Mouse (Mus musculus): ENCODE results near the gene Olfr984. TPM values are rescaled to one million over a fixed set of nuclear protein-coding genes. Genes with fewer than 3 reads are reported as not detected.

The Olfr984 gene
- polyA plus RNA-seq (2012; rRNA removed), result not detected in 2 replicates

GRCm38 (mm10) chr9:40114106-40114505 is at the start of gene Olfr984:
Gene Olfr984, minus strand, starts transcription at chr9:40114206.
- no peak within 1 kb of the TSS for H3K27ac ChIP-seq (ENCODE audit: insufficient read depth, low read depth, low read length)
- no peaks in the 10 kb centered on the region for H3K27me3 ChIP-seq (ENCODE audit: control insufficient read depth, insufficient read depth, low read length)
- no peak for TF ChIP-seq POLR2A (IDR thresholded peaks at IDR 0.05; ENCODE audit: low read depth, low read length)
- 82% methylated on average over 2 of the region's 2 CpGs for WGBS
- H3K4me1 ChIP-seq (ENCODE audit: control insufficient read depth, insufficient read depth, insufficient read length, low read length), result no peaks in the 10 kb centered on the region
- H3K36me3 ChIP-seq (ENCODE audit: control insufficient read depth, insufficient read depth, low read length), result no peaks in the 10 kb centered on the region
- no peak within 1 kb of the TSS for H3K4me3 ChIP-seq (ENCODE audit: low read depth, low read length)

- no peak for TF ChIP-seq CTCF (IDR thresholded peaks at IDR 0.05; ENCODE audit: extremely low read depth, insufficient read length, insufficient replicate concordance, low read depth, low read length)
- no peak for TF ChIP-seq POLR2A (IDR thresholded peaks at IDR 0.05; ENCODE audit: low read depth, low read length)
- no peaks in the 10 kb centered on the region for H3K4me1 ChIP-seq (ENCODE audit: control insufficient read depth, insufficient read depth, insufficient read length, low read length)
- no peak overlapping the region for H3K4me3 ChIP-seq (ENCODE audit: low read depth, low read length)
- no peaks in the 10 kb centered on the region for H3K36me3 ChIP-seq (ENCODE audit: control insufficient read depth, insufficient read depth, low read length)
- H3K27ac ChIP-seq (ENCODE audit: insufficient read depth, low read depth, low read length), result no peak overlapping the region
- H3K27me3 ChIP-seq (ENCODE audit: control insufficient read depth, insufficient read depth, low read length), result no peaks in the 10 kb centered on the region
- WGBS, result 73% methylated on average over 4 of the region's 4 CpGs
These were observed 41.2 kb upstream of the Olfr984 start for GRCm38 (mm10) chr9:40155118-40155644.

- WGBS, result 60% methylated on average over 1 of the region's 1 CpGs
- no peak for TF ChIP-seq CTCF (IDR thresholded peaks at IDR 0.05; ENCODE audit: extremely low read depth, insufficient read length, insufficient replicate concordance, low read depth, low read length)
- TF ChIP-seq POLR2A (IDR thresholded peaks at IDR 0.05; ENCODE audit: low read depth, low read length), result no peak
- H3K4me1 ChIP-seq (ENCODE audit: control insufficient read depth, insufficient read depth, insufficient read length, low read length), result no peaks in the 10 kb centered on the region
- H3K36me3 ChIP-seq (ENCODE audit: control insufficient read depth, insufficient read depth, low read length), result no peaks in the 10 kb centered on the region
- no peaks in the 10 kb centered on the region for H3K27me3 ChIP-seq (ENCODE audit: control insufficient read depth, insufficient read depth, low read length)
- no peak overlapping the region for H3K27ac ChIP-seq (ENCODE audit: insufficient read depth, low read depth, low read length)
- no peak overlapping the region for H3K4me3 ChIP-seq (ENCODE audit: low read depth, low read length)
These were observed 27.5 kb upstream of the Olfr984 start for GRCm38 (mm10) chr9:40141544-40141943.

GRCm38 (mm10) chr9:40139484-40139883 is 25.5 kb upstream of the Olfr984 start:
- 33% methylated on average over 4 of the region's 4 CpGs for WGBS
- Histone ChIP-seq H3K36me3 (ENCODE audit: control insufficient read depth, insufficient read depth, low read length) (no peaks in the 10 kb centered on the region), H3K4me3 (ENCODE audit: low read depth, low read length) (no peak overlapping the region), H3K27me3 (ENCODE audit: control insufficient read depth, insufficient read depth, low read length) (no peaks in the 10 kb centered on the region), H3K4me1 (ENCODE audit: control insufficient read depth, insufficient read depth, insufficient read length, low read length) (no peaks in the 10 kb centered on the region), H3K27ac (ENCODE audit: insufficient read depth, low read depth, low read length) (no peak overlapping the region)
- TF ChIP-seq CTCF (IDR thresholded peaks at IDR 0.05; ENCODE audit: extremely low read depth, insufficient read length, insufficient replicate concordance, low read depth, low read length), result no peak
- TF ChIP-seq POLR2A (IDR thresholded peaks at IDR 0.05; ENCODE audit: low read depth, low read length), result no peak

- Histone ChIP-seq H3K4me3 (ENCODE audit: low read depth, low read length) (no peak overlapping the region), H3K36me3 (ENCODE audit: control insufficient read depth, insufficient read depth, low read length) (no peaks in the 10 kb centered on the region), H3K4me1 (ENCODE audit: control insufficient read depth, insufficient read depth, insufficient read length, low read length) (no peaks in the 10 kb centered on the region), H3K27ac (ENCODE audit: insufficient read depth, low read depth, low read length) (no peak overlapping the region), H3K27me3 (ENCODE audit: control insufficient read depth, insufficient read depth, low read length) (no peaks in the 10 kb centered on the region)
- TF ChIP-seq POLR2A (IDR thresholded peaks at IDR 0.05; ENCODE audit: low read depth, low read length), result no peak
- TF ChIP-seq CTCF (IDR thresholded peaks at IDR 0.05; ENCODE audit: extremely low read depth, insufficient read length, insufficient replicate concordance, low read depth, low read length), result no peak
- 73% methylated on average over 6 of the region's 6 CpGs for WGBS
These were observed 23.1 kb upstream of the Olfr984 start for GRCm38 (mm10) chr9:40136987-40137688.

GRCm38 (mm10) chr9:40130556-40130955 is 16.6 kb upstream of the Olfr984 start:
- 88% methylated on average over 1 of the region's 1 CpGs for WGBS
- Histone ChIP-seq H3K4me1 (ENCODE audit: control insufficient read depth, insufficient read depth, insufficient read length, low read length) (no peaks in the 10 kb centered on the region), H3K4me3 (ENCODE audit: low read depth, low read length) (no peak overlapping the region), H3K27ac (ENCODE audit: insufficient read depth, low read depth, low read length) (no peak overlapping the region), H3K36me3 (ENCODE audit: control insufficient read depth, insufficient read depth, low read length) (no peaks in the 10 kb centered on the region), H3K27me3 (ENCODE audit: control insufficient read depth, insufficient read depth, low read length) (no peaks in the 10 kb centered on the region)
- no peak for TF ChIP-seq POLR2A (IDR thresholded peaks at IDR 0.05; ENCODE audit: low read depth, low read length)
- TF ChIP-seq CTCF (IDR thresholded peaks at IDR 0.05; ENCODE audit: extremely low read depth, insufficient read length, insufficient replicate concordance, low read depth, low read length), result no peak

- 87% methylated on average over 1 of the region's 1 CpGs for WGBS
- Histone ChIP-seq H3K4me1 (ENCODE audit: control insufficient read depth, insufficient read depth, insufficient read length, low read length) (no peaks in the 10 kb centered on the region), H3K27ac (ENCODE audit: insufficient read depth, low read depth, low read length) (no peak within 1 kb of the TSS), H3K27me3 (ENCODE audit: control insufficient read depth, insufficient read depth, low read length) (no peaks in the 10 kb centered on the region), H3K4me3 (ENCODE audit: low read depth, low read length) (no peak within 1 kb of the TSS), H3K36me3 (ENCODE audit: control insufficient read depth, insufficient read depth, low read length) (no peaks in the 10 kb centered on the region)
- TF ChIP-seq POLR2A (IDR thresholded peaks at IDR 0.05; ENCODE audit: low read depth, low read length) (no peak), CTCF (IDR thresholded peaks at IDR 0.05; ENCODE audit: extremely low read depth, insufficient read length, insufficient replicate concordance, low read depth, low read length) (no peak)
These were observed 16.1 kb upstream of the Olfr984 start, which contains the start of gene Olfr985 for GRCm38 (mm10) chr9:40130084-40130483. Gene Olfr985, minus strand, starts transcription at chr9:40130184.
